Mouse (Mus musculus) liver, postnatal 0 days (tissue): ENCODE data around the gene Wipf3.

Experiments
- CTCF ChIP-seq: sonication (generic); IDR thresholded peaks from 2 replicates; pipeline ENCODE4 v1.5.1; 2016; ENCODE audit warnings: antibody characterized with exemption, low read depth
- EP300 ChIP-seq: IDR thresholded peaks from 2 replicates; pipeline ENCODE4 v1.6.1; 2016; ENCODE audit warnings: antibody characterized with exemption, low read depth, mild to moderate bottlenecking

- TF ChIP-seq CTCF (no peak), EP300 (no peak)
Measured at GRCm38 (mm10) chr6:54539396-54539795, 110.0 kb downstream of the Wipf3 start.
